Mouse (Mus musculus) regulatory T cell (primary cell): ENCODE measurements around the gene Arid1a.

Experiments used
- in situ Hi-C: fragments of 300-600 bp; cut with MboI, MseI; formaldehyde crosslinking; loops from one replicate; pipeline ENCODE4 v1.15.1; 2025; ENCODE audit warnings: high pct_unique_total_duplicates

Arid1a gene

DNA sequence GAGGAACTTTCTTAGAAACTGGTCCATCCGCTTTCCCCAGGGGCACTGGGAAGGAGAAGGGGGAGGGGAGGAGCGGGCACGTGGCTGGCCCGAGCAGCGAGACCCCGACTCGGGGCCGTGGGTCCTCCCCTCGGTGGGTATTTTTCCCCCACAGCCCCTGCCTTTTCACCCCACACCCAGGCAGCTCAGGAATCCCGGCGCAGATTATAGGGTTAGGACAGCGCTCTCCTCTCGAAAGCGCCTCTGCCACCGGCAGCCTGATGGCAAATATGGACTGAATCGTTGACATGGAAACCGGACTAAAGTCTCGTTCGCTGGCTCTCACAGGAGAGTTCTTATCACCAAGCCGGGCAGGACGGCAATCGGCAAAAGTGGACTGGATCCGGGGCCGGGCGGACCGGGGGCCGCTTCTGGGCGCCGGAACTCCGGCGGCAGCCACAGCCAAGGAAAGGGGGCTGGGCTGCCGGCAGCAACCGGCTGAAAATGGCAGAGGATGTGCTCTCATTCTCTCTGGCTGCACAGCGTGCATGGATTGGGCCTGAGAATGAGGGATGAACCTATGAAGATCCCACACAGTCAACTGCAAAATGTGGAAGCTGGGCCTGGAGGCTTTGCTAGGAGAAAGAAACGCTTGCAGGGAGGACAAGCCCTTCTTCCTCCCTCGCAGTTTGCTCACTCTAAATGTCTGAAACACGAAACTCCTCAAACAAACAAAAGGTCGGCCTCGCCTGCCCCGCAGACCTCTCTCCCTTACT is at the start of gene Arid1a:
Arid1a (minus strand) TSS at position 256 of the 755 bp plus-strand sequence.
- in situ Hi-C loops, result no loop called here

DNA sequence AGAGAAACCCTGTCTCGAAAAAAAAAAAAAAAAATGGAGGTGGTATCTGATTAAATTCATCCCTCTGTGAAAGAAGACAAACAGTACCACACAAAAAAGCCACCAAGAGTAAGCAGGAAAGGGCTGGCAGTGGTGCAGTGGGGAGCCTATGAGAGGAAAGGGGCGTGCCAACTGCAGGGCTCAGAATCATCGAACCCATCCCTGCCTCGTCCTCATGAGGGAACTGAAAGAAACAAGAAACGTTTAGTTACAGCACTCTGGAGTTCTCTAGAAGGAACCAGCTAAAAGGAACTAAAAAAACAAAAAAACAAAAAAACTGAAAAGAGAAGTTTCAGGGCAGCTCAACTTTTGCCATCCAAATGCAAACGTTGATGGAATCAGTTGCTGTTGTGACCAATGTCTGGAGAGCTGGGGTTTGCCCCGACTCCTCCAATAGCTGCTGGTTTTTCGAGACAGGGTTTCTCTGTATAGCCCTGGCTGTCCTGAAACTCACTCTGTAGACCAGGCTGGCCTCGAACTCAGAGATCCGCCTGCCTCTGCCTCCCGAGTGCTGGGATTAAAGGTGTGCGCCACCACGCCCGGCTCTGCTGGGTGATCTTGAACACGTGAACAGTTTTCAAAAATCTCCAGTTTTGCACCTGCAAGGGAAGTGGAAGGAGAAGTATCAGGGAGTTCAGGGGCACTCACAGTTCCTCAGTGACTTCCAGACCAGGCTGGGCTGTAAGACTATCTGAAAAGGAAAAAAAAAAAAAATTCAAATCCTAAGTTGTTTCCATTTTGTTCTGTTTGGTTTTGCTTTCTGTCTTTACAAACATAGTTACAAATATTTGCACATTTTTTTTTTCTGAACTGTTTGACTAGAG is 48.1 kb upstream of the Arid1a start:
- in situ Hi-C loops, result loop anchor here (5.0 kb wide), 1 partner anchor 42 kb away; no protein-coding TSS in a partner anchor

DNA sequence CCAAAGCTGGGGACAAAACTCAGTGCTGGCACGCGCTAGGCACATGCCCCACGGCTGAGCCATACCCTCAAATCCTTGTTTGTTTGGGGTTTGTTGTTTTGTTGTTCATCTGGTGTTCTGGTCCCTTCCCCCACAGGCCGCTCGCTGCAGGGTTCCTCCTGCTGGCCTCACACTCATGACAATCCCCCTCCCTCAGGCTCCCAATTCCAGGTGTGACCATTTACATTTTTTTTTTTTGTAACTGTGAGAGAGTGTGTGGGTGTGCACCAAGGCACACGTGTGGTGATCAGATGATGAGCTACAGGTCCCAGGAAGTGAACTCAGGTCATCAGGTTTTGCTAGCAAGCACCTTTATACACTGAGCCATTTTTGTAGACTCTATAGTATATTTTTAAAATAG is 44.0 kb upstream of the Arid1a start:
- in situ Hi-C loops, result loop anchor here (5.0 kb wide), 1 partner anchor 38 kb away; no protein-coding TSS in a partner anchor

DNA sequence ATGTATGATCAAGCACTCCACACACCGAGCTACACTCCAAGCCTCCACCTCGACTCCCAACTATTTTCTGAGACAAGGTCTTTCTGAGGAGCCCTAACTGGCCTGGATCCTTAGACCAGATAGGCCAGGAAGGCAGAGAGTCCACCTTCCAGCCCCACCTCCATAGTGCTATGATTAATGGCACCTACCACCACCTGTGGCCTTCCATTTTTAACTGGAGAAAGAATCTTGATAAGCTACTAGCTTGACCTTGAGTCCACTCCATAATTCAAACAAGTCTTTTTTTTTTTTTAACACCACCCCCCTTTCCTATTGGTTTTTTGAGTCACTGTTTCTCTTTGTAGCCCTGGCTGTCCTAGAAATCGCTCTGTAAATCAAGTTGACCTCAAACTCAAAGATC is 36.7 kb upstream of the Arid1a start:
- in situ Hi-C loops, result no loop called here

DNA sequence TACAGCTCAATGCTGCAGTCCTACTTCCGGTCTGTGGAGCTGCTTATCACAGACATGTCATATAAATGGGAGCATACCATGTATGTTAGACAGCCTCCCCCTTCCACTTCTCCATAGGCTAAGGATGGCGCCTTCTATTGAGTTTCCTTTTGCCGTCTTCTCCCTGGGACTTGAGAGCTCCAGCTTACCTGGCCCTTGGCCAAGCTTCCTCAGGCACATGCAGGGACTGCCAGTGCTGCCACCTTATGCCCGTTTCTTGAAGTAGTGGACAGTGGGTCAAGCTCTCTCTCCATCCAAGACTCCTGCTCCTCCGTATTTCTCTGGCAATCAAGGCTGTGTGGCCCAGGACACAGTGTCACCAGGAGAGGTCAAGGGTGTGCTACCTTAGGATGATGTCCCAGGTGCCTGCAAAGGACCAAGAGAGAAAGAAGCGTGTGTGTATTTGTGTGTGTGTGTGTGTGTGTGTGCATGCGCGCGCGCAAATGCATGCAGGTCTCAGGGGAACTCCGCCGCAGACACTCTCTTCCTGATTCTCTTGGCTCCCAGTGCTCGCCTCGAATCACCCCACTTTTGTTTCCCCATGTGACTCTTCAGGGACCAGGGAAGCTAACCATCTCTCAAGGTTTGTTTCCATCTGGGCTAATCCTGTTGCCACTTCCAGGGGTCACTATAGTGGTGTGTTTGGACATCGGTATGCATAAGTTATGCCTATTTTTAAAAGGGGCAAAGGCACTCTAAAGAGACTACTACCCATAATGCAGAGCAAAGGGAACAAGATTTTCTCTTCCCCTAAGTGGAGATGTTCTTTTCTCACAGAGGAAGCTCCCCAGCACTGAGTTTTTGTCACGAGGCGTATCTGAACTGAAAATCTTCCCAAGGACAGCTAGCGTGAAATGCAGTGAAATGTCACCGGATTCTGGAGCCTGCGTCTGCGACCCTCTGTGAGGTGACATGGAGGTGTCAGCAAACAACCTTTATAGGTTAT is 18.3 kb upstream of the Arid1a start:
- in situ Hi-C loops, result loop anchor here (5.0 kb wide), 1 partner anchor 92 kb away; no protein-coding TSS in a partner anchor

DNA sequence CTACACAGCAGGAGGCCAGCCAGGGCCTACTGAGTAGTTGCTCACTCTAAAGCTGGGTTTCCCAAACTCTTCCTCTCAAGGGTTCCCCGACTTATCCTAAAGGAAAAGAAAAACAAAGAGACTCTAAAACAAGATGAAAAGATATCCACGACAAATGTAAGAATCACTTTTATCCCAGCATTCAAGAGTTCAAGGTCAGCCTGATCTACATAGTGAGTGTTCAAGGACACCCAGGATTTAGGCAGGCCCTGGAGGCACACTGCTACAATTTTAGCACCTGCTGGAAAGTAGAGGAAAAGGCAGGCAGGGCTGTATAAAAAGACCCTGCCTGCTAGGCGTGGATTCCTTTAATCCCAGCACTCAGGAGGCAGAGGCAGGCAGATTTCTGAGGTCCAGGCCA is 12.6 kb upstream of the Arid1a start:
- in situ Hi-C loops, result no loop called here

DNA sequence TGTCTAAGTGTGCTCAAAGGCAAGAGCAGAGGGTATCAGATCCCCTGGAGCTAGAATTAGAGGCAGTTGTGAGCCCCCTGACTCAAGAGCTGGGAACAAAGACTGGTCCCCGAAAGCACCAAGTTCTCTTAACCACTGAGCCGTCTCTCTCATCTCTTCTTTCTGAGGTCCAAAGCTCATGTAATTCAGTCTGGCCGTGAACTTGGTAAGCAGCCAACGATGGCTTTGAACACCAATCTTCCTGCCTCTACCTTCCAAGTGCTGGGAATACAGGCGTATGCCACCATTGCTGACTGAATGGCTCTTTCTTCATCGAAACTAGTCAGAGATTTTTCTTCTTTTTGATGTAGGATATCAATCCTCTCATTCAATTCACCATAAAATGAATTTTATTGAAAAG is 6.5 kb upstream of the Arid1a start:
- in situ Hi-C loops, result loop anchor here (5.0 kb wide), 1 partner anchor 39 kb away; no protein-coding TSS in a partner anchor

DNA sequence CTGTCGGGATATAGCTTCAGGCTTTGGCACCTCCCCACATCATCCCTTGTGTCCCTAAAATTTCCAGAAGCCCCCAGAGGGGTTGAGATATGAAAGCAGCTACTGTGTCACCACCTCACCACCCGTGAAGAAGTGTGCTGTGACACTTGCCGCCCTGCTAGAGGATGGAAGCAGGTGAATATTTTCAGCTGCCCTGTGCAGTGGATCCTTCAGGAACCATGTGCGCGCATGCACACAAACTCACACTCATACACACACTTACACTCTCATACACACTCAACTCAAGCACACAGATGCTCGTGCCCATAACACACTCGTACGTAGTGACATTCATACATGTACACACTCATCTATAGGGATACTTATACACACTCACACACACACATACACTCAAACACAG is 3.1 kb upstream of the Arid1a start:
- in situ Hi-C loops, result loop anchor here (5.0 kb wide), 1 partner anchor 43 kb away; no protein-coding TSS in a partner anchor

DNA sequence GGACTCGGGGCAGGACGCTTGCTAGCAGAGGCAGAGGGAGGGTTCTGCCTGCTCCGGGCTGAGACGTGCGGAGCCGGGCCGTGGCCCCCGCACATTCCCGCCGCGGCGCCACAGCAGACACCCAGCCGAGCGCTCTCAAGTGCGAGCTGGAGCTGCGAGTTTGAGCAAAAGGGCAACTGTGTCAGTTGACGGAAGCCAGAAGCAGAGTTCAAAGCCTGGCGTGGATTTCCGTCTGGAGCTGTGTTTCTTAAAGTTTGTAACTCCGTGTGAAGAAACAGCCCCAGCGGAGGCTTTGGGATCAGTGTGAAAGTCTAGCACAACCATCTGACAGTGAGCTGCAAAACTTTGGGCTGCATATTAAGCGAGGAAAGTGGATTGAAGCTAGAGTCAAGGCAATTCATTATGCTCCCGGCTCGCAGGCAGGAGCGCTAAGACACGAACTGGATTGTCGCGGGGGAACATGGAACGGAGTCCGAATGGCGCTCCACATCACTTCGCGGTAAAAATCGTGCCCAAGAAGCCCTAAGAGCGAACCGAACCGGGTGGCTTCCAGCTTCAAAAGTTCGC is 783 bp upstream of the Arid1a start:
- in situ Hi-C loops, result no loop called here

DNA sequence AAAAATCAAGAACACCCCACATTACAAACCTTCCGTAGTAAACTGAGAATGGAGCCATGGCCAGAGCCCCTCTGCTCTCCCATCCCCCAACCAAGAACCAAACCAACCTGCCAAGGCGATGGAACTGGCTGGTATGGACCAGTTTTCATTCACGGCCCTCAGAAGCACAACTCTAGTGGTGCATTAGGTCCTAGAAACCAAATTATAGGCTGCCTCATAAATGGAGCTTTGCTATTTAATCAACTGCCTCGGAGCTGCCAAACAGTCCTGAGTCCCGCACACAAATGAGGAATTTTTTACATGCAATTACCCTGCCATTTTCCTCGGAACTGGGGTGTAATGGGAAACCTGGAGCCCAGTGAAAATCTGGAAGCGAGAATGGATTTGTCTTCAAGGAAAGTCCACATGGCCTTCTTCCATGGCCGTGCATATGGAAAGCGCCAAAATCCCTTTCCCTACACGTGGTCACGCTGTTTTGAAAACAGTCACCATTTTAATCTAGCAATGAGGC is 653 bp downstream of the Arid1a start:
- in situ Hi-C loops, result no loop called here

DNA sequence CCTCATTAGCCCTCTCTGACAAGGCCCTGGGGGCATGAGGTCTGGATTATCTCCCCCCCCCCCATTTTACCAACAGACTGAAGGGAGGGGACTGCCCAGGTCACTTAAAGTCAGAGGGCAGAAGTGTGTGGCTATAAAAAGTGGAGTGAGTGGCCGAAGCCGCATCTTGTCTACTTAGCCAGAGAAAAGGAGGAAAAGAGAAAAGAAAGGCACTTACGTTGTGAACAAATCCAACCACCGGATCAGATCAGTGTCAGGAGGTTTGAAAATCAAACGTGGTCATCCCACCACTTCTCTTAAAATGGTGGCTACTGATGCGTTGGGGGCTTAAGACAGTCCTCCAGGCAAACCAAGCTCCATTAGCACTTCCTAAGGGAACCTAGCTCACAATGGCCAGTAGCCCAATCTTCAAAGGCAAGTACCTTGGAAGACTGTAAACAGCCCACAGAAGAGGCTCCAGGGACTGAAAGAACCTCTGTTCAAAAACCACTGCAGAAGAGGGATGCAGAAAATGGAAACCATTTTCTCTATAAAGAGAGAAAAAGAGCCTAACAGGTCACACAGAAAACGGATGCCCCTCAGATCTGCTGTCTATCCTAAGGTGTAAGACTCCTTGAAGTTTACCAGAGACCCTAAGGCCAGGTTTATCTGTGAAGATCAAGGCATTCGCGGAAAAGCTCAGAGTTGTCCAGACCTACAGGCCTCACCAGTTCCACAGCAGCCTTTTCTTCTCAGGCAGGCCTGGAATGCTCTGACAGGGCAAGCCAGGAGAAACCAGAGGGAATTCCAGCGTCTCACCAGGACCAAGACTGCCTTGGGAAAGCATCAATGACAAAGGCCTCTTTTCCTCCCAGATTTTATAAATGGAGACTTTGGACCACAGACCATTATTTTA is 1.5 kb downstream of the Arid1a start:
- in situ Hi-C loops, result no loop called here

DNA sequence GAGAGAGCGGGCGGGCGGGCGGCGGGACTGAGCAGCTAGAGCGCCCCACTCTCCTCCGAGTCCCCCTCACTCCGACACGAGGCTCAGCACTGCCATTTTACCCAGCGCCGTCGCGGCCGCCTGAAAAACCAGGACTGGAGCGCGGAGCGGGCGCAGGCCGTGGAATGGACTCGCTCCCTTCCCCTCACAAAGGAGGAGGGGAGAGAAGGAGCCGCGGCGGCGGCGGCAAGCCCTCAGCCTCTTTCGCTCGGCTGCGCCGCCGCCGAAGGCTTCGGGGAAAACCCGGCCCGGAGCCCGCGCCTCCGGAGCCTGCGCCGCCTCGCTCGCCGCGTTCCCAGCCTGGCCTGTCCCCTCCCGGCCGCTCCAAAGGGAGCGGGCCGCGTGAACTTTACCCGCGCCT is 2.3 kb downstream of the Arid1a start:
- in situ Hi-C loops, result no loop called here

DNA sequence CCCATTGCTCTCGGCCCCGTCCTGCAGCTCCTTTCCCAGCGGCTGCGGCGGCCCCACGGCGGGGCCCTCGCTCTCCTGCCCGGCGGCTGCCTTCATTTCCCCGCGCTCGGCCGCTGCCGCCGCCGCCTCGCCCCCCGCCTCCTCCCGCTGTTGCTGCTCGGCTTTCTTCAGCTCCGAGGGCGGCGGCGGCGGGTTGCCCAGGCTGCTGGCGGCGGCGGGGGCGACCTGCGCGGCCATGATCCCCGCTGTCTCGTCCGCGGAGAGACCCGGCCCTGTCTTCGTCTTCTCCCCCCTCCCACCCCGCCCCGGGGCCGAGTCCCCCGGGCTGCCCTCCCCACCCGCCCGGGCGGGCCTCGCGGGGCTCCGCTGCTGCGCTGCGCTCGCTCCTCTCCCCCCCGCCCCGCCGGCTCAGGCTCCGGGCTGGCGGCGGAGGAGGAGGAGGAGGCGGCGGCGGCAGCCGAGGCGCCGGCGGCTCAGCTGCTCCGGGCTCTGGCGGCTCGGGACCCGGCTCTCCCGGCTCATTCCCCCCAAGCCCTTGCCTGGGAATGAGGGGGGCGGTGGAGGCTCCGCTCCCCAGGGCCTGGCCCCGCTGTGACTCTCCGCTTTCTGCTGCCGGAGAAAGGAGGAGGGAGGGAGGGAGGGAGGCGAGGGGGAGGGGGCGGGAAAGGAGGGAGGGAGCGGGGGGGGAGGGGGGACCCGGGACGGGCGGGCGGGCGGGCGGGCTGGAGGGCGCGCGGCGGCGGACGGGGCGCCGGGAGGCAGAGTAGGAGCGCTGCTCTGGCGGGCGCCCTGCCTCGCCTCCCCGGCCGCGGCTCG is 3.0 kb downstream of the Arid1a start:
- in situ Hi-C loops, result no loop called here

DNA sequence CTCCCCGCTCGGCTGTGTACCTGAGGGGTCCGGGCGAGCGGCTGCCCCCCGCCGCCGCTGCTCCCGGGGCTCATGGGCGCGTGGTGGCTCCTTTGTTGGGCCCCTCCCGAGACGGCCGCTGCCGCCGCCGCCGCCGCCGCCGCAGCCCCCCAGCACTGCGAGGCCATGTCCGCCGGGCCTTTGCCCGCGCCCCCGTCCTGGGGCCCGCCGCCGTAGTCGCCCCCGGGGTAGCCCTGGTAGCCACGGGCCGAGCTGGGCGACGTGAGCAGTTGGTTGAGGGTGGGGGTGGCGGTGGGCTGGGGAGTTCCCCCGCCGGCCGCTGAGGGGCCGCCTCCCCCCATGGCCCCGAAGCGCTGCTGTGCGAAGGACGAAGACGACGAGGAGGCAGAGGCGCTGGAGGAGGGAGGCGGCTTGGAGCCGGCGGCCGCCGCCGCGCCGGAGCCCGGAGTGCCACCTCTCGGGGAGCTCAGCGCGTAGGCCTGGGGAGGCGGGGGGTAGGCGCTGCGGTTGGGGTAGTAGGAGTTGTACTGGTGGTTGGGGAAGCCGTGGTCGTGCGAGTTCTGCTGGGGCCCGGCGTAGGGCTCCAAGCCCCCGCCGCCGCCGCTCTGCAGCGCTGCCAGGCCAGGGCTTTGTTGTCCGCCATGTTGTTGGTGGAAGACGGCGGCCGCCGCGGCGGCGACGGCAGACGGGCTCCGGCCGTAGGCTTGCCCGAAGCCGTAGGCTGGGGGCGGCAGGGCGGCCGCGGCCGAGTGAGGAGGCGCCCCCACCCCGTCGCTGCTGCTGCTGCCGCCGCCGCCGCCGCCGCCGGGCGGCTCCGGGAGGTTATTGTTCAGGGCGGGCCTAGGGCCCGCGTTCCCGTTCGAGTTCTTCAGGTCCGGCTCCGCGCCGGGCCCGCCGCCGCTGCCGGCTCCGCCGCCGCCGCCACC is 3.9 kb downstream of the Arid1a start:
- in situ Hi-C loops, result no loop called here

DNA sequence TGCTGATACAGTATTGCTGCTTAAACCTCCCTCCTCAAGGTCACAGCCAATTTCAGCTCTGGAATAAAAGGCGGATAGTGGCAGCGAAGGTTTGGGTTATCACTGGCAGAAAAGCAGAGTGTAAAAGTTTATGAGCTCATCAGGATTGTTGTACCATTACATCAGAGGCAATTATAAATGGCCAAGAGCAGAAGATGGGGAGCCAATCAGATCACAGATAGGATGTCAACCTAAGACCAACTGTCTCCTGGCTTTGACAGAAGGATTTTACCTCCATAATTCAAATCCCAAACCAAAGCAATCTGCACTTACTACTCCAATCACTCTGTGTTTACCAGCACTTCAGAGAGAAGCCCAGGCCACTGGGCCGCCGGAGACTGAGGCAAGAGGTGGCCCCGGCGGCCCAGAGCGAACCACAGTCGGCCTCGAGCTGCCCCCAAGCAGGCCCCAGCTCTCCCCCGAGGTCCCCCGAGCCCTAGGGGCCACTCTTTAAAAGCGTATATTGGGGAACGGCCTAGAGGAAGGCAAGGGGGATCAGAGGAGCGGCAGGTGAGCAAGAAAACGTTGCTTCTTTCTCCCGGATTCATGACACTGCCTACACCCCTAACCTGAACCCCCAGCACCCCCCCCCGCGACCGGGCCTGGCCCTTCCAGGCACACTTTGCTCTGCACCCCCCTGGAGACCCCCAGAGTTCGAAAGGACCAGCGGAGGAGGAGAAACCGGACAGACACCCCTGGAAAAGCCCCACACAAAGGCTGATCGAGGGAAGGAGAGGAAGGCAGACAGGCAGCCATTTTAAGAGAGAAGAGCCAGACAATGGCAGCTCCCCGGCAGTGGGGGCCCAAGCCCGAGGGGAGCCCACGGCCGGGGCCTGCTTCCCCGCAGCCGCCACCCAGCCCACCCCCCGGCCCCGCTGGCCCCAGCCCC is 4.8 kb downstream of the Arid1a start:
- in situ Hi-C loops, result no loop called here

DNA sequence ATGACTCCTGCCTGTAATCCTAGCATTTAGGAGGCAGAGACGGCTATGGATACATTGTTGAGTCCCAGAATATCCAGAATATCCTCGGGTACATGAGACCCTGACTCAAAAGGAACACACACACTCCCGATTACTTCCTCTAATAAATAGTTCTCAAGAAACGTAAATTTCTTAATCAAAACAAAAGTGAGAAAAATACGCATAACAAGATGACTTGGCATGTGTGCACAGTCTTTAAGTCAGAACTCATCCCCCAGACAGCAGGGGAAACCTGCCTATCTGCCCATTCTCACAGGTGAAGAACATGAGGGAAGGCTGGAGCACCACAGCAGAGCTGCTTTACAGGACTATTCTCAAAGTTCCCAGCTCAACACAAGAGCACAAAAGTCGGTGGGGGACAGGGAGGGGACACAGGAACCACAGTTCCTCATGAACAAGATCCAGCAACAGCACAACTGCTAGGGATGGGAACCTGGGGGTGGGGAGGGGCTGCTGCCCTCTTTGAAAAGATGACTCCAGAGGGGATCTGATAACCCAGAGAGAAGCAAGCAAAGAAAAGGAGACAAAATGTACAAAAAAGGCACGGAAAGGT is 6.3 kb downstream of the Arid1a start:
- in situ Hi-C loops, result no loop called here
